Mouse (Mus musculus) urinary bladder, adult 18-20 months (tissue): ENCODE results near the gene Spcs2.

ENCODE experiments used
- DNase-seq, 2 experiments: peaks; one replicate each; pipeline ENCODE4 v3.0.0; 2022; ENCODE audit warnings: low spot score in 2 of 2, mixed read lengths in 2 of 2

Gene Spcs2

GRCm38 (mm10) chr7:99863362-99863761, at the start of gene Spcs2:
Spcs2 (minus strand) TSS chr7:99863462.
- no peak for DNase-seq

DNA sequence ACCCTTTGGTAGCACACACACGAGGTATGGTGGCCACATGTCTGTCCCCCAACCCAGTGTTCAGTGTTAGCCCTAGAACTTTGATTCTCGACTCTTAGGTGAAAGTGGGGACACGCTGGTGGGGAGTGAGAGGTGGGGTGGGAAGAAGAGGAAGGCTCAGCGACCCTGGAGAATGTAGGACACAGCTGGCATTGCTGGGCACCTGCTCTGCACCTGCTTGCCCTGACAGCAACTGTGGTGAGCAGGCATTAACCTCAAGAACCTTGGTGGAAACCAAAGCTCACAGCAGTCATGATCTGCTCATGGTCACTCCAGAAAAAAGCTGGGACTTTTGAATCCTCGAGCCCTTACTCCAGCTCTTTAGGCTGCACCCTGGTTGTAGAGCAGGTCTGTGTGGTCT, 47.8 kb upstream of the Spcs2 start:
- DNase-seq, result no peak

- no peak for DNase-seq
Measured at GRCm38 (mm10) chr7:99907463-99907862, 44.2 kb upstream of the Spcs2 start.

- no peak for DNase-seq
Measured at GRCm38 (mm10) chr7:99906346-99906745, 43.1 kb upstream of the Spcs2 start.

GRCm38 (mm10) chr7:99904421-99905005, 41.3 kb upstream of the Spcs2 start:
- DNase-seq, result peak; percentile 19 to 42

GRCm38 (mm10) chr7:99902918-99903665, 39.8 kb upstream of the Spcs2 start:
- DNase-seq, result no peak

GRCm38 (mm10) chr7:99902208-99902607, 38.9 kb upstream of the Spcs2 start:
- no peak for DNase-seq

DNA sequence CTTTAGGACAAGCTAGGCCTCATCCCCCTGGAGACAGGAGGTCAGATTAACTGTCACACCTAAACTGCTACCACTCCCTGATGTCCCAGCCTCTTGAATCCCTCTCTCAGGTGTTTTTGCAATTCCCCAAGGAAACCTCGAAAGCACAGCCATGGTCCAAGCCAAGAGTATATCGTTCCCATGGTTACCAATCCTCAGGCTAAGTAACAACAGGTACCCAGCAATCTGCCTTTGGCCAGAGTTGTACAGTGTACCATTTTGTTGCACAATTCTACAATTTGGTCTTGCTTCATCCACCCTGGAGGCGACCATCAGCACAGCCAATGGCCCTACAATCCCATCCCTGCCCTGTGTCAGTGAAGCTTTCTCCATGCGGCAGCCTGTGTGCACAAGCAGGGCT, 33.6 kb upstream of the Spcs2 start:
- no peak for DNase-seq

DNA sequence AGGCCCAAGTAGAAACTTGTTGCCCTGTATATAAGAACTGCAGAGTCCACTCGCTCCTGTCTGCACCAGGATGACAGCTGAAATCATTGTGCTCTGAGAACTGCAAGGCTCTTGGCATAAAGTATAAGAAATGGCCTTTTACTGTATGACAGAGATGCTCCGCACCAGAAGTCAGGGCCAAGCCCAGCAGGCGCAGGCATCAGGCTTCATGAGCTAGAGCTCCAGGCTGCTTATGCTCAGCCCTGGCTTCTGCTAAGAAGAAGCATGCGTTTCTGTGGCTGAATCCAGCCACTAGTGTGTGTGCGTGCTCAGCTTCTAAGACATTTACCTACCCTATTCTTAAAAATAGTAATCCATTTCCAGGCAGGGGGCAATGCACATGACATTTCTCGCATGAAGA, 31.2 kb upstream of the Spcs2 start:
- no peak for DNase-seq

DNA sequence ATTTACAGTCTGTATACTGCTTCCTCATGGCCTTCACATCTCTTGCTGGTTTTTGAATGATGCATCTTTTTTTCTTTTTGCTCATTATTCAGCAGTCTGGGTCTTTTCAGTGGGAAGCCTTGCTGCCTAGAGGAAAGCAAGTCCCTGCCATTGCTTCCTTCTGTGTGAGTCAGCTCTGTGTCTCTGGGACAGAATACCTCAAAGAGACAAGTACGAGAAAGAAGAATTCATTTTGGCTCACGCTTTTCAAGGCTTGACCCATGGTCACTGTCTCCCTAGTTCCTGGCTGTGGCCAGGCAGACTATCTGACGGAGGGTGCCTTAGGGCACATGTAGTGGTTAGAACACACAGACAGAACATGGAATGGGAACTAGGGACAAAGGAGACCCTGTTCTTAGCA, 30.7 kb upstream of the Spcs2 start:
- DNase-seq, result no peak

DNA sequence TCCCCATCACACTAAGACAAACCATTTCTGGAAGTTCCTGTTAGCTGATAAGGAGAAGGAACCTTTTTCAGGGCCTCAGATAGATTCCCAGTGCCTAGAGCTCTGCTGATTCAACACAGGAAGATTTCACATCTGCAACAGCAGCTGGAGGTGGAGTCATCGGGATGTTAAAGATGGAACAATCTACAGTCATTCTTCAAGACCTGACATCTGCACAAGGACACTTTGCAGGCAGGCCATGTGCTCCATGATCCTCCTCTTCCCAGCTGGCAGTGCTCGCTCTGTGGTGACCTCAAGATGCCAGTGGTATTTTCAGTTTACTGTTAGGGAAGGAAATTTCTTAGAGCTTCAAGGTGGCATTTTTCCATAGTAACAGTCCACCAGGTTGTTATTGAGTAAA, 29.1 kb upstream of the Spcs2 start:
- DNase-seq, result no peak

- no peak for DNase-seq
Measured at GRCm38 (mm10) chr7:99891471-99891870, 28.2 kb upstream of the Spcs2 start.

- DNase-seq, result no peak
Measured at GRCm38 (mm10) chr7:99890168-99890755, 27.0 kb upstream of the Spcs2 start.

DNA sequence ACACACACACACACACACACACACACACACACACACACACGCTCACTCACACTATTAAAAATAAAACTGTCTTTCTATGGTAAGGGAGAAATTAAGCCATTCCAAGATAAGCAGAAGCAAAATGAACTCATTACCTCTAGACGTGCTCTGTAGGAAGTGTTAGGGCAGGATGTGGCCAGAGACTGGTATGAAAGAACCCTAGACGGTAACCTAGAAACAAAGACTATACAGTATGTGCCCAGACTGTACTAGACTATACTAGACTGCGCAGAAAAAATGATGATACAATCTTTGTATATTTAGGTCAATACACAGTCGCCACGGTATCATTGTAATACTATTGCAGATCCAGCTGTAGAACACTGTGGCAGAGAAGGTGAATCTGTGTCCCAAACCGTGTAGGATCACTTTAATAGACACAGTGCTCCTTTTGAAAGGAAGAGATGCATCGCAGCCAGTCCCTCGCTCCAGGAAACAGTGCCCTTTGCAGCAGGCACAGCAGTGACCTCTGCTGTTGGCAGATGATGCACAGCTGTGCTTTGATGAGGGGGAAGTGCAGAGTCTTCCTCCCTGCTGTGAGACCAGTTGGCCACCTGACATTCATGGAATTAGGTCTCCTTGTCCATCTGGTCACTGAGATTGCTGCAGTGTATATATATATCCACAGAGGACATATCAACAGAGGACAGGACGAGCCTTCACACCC, 26.1 kb upstream of the Spcs2 start:
- DNase-seq, result no peak

DNA sequence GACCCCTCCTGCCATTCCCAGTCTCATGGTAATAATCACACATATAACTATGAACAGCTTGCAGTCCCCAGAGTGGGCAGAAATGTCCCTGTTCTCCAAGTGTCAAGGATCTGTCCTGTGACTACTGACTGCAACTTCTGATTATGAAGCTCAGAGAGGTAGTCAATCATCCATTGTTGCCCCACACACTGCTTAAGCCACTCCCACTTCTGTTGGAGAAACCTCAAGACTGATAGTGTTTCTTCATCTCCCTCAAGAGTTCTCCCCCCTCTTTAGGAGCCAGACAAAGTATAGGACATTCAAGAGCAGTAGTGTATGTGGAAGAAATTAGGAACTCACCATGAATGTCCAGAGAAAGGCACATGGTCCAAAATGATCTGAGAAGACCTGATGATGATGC, 24.5 kb upstream of the Spcs2 start:
- no peak for DNase-seq

DNA sequence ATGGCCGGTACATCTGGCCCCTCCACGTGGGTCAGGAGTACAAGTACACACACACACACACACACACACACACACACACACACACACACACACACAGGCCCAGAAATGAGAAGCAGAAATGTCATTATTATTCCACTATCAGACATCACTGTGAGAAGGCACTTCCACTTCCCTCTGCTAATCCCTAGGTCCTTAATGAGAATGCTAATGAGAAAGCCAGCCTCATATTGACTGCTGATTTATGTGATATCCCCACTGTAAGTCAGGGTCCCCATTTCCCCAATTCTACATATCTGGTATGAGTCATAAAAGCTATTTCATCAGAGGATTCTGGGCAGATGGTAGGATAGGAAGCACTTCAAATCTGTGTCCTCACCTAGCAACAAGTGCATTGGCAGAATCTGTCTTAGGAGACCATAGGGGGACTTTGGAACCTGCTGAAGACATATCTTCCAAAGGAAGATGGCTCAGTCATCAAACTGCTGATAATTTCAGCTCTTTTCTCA, 24.0 kb upstream of the Spcs2 start:
- DNase-seq, result no peak

DNA sequence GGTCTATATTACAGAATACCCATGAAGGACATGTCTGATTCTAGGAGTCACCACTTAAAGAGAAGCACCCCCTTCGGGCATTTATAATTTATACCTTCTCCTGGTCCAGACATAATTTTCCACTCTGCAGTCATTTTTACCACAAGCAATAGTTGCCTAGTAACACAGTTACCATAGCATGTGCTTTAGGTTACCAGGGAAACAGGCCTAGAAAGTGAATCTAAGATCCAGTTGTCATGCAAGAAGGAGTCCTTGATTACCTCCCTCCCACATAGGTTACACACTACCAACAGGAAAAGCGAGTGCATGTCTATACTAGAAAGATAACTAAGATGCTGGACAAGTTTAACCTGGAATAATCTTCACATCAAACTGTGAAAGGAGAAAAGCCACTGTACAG, 15.0 kb upstream of the Spcs2 start:
- DNase-seq, result no peak

- peak; percentile 62 to 69 for DNase-seq
Measured at GRCm38 (mm10) chr7:99876345-99876744, 13.1 kb upstream of the Spcs2 start.

DNA sequence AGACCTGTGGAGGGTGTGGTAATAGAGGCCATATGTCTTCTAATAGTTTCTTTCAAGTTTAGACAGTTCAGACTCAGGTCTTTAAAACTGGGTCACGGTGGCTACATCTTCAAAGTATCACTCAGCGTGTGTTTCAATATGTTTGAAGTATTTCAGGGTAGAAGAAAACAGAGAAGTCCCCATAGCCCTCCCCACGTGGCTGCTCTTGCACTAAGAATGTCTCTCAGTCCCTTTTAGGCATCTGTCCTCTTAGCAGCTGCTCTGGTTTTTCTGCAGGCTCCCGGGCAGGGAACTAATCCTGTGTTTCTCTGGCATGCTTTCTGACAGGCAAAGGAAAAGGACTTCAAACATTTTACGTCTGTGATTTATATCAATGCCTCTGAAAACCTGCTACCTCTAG, 12.6 kb upstream of the Spcs2 start:
- no peak for DNase-seq

- DNase-seq, result no peak
Measured at GRCm38 (mm10) chr7:99873965-99874364, 10.7 kb upstream of the Spcs2 start.

DNA sequence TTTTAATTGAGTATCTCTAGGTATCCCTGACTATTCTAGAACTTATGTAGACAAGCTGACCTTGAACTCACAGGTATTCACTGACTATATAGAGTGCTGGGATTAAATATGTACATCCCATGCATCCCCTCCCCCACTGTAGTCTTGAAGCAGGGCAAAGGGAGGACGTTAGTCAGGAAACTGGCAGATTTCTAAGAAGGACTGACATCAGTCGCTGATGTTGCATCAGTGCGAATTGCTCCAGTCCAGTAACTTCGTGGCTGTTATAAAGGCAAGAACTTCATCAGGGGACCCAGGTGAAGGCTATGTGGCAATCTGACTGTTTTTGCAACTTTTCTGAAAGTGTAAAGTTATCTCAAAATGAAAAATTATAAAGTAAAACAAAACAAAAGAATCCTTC, 6.0 kb upstream of the Spcs2 start:
- DNase-seq, result no peak

DNA sequence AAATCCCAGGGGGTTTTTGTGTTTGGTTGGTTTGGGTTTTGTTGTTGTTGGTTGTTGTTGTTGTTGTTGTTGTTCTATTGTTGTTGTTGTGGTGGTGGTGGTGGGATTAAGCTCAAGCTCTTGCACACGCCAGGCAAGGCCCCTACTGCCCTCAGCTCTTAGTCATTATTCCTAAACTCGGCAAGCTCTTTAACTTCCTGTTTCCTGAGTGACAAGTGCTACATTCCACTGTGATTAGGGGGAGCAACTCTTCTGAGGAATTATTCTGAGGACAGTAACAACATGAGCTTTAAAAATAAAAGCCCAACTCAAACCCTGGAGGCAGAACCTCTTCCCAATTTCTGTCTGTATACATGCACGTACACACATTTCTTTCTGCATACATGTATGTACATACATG, 2.0 kb upstream of the Spcs2 start:
- no peak for DNase-seq
